Mouse (Mus musculus): ENCODE measurements around the gene Fam20a. TPM values are rescaled to one million over a fixed set of nuclear protein-coding genes. Genes with fewer than 3 reads are reported as not detected.

Gene Fam20a
- total RNA-seq, 2 experiments from 2014 or later = not detected

DNA sequence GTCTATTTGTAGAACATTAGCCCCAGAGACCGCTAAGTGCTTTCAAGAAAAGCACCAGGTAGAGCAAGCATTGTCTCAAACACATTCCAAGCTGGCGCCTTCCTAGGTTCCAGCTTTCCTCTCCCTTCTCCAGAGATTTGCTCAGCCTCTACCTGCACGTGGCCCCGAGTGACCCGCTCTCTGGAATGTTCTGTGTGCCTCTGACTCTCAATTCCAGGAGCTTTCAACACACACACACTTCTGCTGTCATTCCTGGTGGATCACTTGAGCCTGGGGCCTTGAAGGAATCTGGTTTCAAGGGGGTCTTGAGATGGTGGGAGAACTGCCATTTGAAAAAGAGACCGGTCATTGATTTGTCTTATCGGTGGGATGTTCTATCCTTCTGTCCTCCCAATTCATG lies 98.8 kb downstream of the Fam20a start:
- no peak for ATAC-seq (replicated peaks; ENCODE audit: poor library complexity, severe bottlenecking)

DNA sequence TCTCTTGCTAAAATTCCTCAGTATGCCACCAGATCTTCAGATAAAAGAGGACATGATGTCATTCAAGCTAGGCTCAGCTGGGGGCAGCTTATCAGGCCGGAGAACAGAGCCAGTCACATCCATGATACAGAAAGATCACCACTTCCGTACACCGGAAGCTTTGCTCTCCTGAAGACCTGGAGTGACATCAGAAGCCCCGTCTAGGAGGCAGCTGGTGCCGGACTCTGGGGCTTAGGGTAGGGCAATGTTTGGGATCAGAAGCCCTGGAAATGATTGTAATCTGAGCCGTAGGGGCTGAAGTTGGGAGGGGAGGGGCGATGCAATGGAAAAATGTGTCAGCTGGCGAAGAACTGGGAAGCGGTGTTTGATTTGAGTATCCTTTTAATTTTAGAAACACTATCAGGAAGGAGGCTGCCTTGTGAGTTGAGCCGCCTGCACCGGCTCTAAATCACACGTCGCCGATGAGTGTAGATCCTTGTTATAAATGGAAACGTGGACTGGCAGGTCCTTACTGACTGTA lies 99.5 kb downstream of the Fam20a start:
- peak; percentile 71 for ATAC-seq (replicated peaks; ENCODE audit: poor library complexity, severe bottlenecking)

DNA sequence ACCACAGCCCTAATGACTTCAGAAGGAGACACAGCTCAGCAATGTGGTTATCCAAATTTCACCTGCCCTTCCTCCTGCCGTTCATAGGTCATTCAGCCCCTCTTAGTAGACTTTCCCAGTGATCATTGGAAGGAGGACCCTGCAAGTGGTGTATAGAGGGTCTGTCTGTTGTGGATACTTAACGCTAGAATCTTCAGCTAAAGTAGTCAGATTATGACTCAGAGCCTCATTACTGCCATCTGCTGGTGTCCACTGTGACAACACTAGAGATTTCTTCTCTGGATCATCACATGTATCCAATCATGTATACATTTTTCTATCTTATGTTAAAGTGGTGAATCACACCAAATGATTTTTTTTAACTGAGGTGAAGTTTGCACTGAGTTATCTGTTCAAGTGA lies 100.9 kb downstream of the Fam20a start:
- ATAC-seq (replicated peaks; ENCODE audit: poor library complexity, severe bottlenecking) = peak; percentile 70

DNA sequence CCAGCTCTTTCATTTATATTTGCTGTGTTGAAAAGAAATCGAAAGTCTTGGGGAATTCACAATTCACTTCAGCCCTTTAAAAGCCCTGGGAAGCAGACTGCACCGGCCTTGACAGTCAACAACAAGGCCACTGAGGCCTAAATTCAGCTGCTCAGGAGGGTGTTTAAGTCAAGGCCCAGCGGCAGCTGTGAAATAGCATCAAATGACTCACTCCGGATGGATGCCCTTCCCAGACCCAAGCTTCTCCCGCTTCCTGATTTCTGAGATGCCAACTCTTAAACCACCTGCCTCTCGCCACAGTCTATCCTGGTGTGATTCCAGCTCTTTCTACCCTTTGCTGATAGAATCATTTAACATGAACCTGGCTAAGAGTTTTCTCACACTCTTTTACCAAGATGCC lies 101.7 kb downstream of the Fam20a start:
- ATAC-seq (replicated peaks; ENCODE audit: poor library complexity, severe bottlenecking) = no peak

Other genes starting within 250 kb of the Fam20a start
- 1.4 and 2.1 TPM in 2 replicates for gene Arsg, start 248.9 kb downstream of the Fam20a start, total RNA-seq (2014; fragmentation: Nextera tagmentation)
- gene Arsg, start 248.9 kb downstream of the Fam20a start, total RNA-seq (2017) = 1.5 and 1.6 TPM in 2 replicates
- gene Slc16a6, start 248.7 kb downstream of the Fam20a start, total RNA-seq (2014; fragmentation: Nextera tagmentation) = 41.4 and 42.6 TPM in 2 replicates
- gene Slc16a6, start 248.7 kb downstream of the Fam20a start, total RNA-seq (2017) = 14.9 and 16.6 TPM in 2 replicates
- 5.7 and 8.4 TPM in 2 replicates for gene Wipi1, start 110.3 kb downstream of the Fam20a start, total RNA-seq (2014; fragmentation: Nextera tagmentation)
- 1.6 and 6.2 TPM in 2 replicates for gene Wipi1, start 110.3 kb downstream of the Fam20a start, total RNA-seq (2017)
- gene Prkar1a, start 72.9 kb downstream of the Fam20a start, total RNA-seq (2014; fragmentation: Nextera tagmentation) = 91.7 and 101 TPM in 2 replicates
- gene Prkar1a, start 72.9 kb downstream of the Fam20a start, total RNA-seq (2017) = 77.3 and 83.9 TPM in 2 replicates
- gene 1700012B07Rik, start 105.8 kb upstream of the Fam20a start, total RNA-seq (2014; fragmentation: Nextera tagmentation) = not detected in 2 replicates
- not detected in 2 replicates for gene 1700012B07Rik, start 105.8 kb upstream of the Fam20a start, total RNA-seq (2017)